ENCODE assay signal across 33 mouse cellular contexts in genomic region chr12:88461026-88461425, GRCm38 (mm10).
"Had no signal": no experiment of that assay in that cellular context is flagged by ENCODE, and none has a peak within 500 bp of the region (broad histone marks: within the 10 kb centered on the region; RNA-seq: fewer than 3 reads in every experiment).

No protein-coding gene starts in this region.

- H3K9ac ChIP-seq: heart, embryonic 12.5 days; heart, embryonic 13.5 days; heart, embryonic 15.5 days; hindbrain, embryonic 12.5 days; hindbrain, embryonic 13.5 days; hindbrain, embryonic 14.5 days; hindbrain, embryonic 15.5 days; intestine, embryonic 15.5 days; kidney, embryonic 15.5 days had no signal

- H3K4me2 ChIP-seq: heart, embryonic 12.5 days; heart, embryonic 13.5 days; heart, embryonic 15.5 days; hindbrain, embryonic 12.5 days; hindbrain, embryonic 13.5 days; hindbrain, embryonic 14.5 days; hindbrain, embryonic 15.5 days; intestine, embryonic 15.5 days; kidney, embryonic 15.5 days had no signal

- H3K4me3 ChIP-seq: heart, embryonic 12.5 days; heart, embryonic 13.5 days; heart, embryonic 15.5 days; hindbrain, embryonic 10.5 days; hindbrain, embryonic 12.5 days; hindbrain, embryonic 13.5 days; hindbrain, embryonic 15.5 days; intestine, embryonic 15.5 days; kidney, embryonic 15.5 days; layer of hippocampus, adult 2 months; left cerebral cortex, adult 2 months had no signal

- H3K9me3 ChIP-seq: heart, embryonic 12.5 days; heart, embryonic 13.5 days; heart, embryonic 15.5 days; hindbrain, embryonic 10.5 days; hindbrain, embryonic 12.5 days; hindbrain, embryonic 13.5 days; hindbrain, embryonic 15.5 days; intestine, embryonic 15.5 days; kidney, embryonic 15.5 days had no signal

- DNase-seq: heart, postnatal 10 days; heart, postnatal 36 days; heart, postnatal 4 days; kidney, adult 11 months; kidney, adult 18-20 months; kidney, adult 2 months; kidney, adult 8-10 months; kidney, adult 9 months; kidney, postnatal 10 days; kidney, postnatal 14 days; kidney, postnatal 25 days; kidney, postnatal 36 days; kidney, postnatal 4 days; layer of hippocampus, adult 9-11 months; layer of hippocampus, postnatal 36 days had no signal

- ATAC-seq: hindbrain, embryonic 16.5 days; hindbrain, postnatal 0 days; inflammation-experienced regulatory T-cells, adult 6 months; intestine, embryonic 15.5 days; intestine, embryonic 16.5 days; intestine, postnatal 0 days had no signal

- H3K36me3 ChIP-seq: intestine, embryonic 15.5 days had no signal

- H3K27ac ChIP-seq: heart, embryonic 13.5 days; heart, embryonic 15.5 days; hindbrain, embryonic 10.5 days; hindbrain, embryonic 12.5 days; hindbrain, embryonic 13.5 days; hindbrain, embryonic 14.5 days; hindbrain, embryonic 15.5 days; hindbrain, postnatal 0 days; intestine, embryonic 15.5 days; kidney, embryonic 15.5 days; kidney, postnatal 0 days; layer of hippocampus, adult 2 months; left cerebral cortex, adult 2 months had no signal

- H3K4me1 ChIP-seq: heart, embryonic 12.5 days; heart, embryonic 13.5 days; heart, embryonic 15.5 days; hindbrain, embryonic 10.5 days; hindbrain, embryonic 12.5 days; hindbrain, embryonic 15.5 days; intestine, embryonic 15.5 days had no signal

- H3K27me3 ChIP-seq: heart, embryonic 12.5 days; heart, embryonic 13.5 days; heart, embryonic 15.5 days; hindbrain, embryonic 12.5 days; hindbrain, embryonic 13.5 days; hindbrain, embryonic 15.5 days; intestine, embryonic 15.5 days; kidney, embryonic 15.5 days had no signal
